Mouse (Mus musculus): ENCODE data around the gene Arhgef38. TPM values are rescaled to one million over a fixed set of nuclear protein-coding genes. Genes with fewer than 3 reads are reported as not detected.

Gene Arhgef38
- polyA plus RNA-seq, 1 experiment from 2014 or later = 0.23 TPM

GRCm38 (mm10) chr3:133111741-133112140, 123.0 kb downstream of the Arhgef38 start:
- no peaks in the 10 kb centered on the region for H3K4me1 ChIP-seq
- H3K9me3 ChIP-seq = no peaks in the 10 kb centered on the region
- ATAC-seq (ENCODE audit: insufficient number of reproducible peaks, insufficient read depth, low FRiP score, low TSS enrichment) = no peak
- 38% methylated on average over 2 of the region's 2 CpGs for WGBS
- H3K27me3 ChIP-seq = no peaks in the 10 kb centered on the region
- H3K27ac ChIP-seq = no peak overlapping the region
- no peak overlapping the region for H3K4me3 ChIP-seq
- H3K9ac ChIP-seq = no peak overlapping the region
- H3K4me2 ChIP-seq (replicated peaks) = no peak overlapping the region
- peaks cover 18% of the 10 kb centered on the region for H3K36me3 ChIP-seq

DNA sequence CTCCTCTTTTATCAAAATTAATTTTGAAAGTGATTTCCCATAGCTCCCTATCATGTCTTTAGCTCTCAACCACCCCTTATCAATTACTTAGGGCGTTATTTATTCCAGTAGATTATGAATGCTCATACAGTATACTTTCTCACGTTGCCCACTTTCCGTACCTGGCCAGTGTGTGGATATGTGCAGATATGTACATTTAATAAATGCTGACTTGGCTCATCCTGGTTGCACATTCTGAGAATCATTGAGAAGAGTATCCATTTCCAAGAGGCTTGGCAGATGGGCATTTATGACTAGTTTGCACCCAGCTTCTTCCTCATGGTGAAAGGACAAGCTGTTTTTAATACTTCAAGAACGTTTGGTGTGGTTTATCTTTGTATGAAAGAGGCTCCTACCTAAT, 124.9 kb downstream of the Arhgef38 start:
- Histone ChIP-seq H3K9me3 (no peaks in the 10 kb centered on the region), H3K4me3 (no peak overlapping the region), H3K4me1 (no peaks in the 10 kb centered on the region), H3K4me2 (replicated peaks) (no peak overlapping the region), H3K27ac (no peak overlapping the region), H3K9ac (no peak overlapping the region), H3K27me3 (no peaks in the 10 kb centered on the region), H3K36me3 (peaks cover 27% of the 10 kb centered on the region)
- ATAC-seq (ENCODE audit: insufficient number of reproducible peaks, insufficient read depth, low FRiP score, low TSS enrichment) = no peak
- WGBS = 86% methylated on average over 4 of the region's 4 CpGs

- no peak overlapping the region for H3K27ac ChIP-seq
- WGBS = 95% methylated on average over 4 of the region's 4 CpGs
- H3K9ac ChIP-seq = no peak overlapping the region
- H3K4me1 ChIP-seq = no peaks in the 10 kb centered on the region
- no peak for ATAC-seq (ENCODE audit: insufficient number of reproducible peaks, insufficient read depth, low FRiP score, low TSS enrichment)
- peaks cover 36% of the 10 kb centered on the region for H3K36me3 ChIP-seq
- no peaks in the 10 kb centered on the region for H3K27me3 ChIP-seq
- no peaks in the 10 kb centered on the region for H3K9me3 ChIP-seq
- no peak overlapping the region for H3K4me2 ChIP-seq (replicated peaks)
- H3K4me3 ChIP-seq = no peak overlapping the region
Measured at GRCm38 (mm10) chr3:133108731-133109130, 126.0 kb downstream of the Arhgef38 start.

DNA sequence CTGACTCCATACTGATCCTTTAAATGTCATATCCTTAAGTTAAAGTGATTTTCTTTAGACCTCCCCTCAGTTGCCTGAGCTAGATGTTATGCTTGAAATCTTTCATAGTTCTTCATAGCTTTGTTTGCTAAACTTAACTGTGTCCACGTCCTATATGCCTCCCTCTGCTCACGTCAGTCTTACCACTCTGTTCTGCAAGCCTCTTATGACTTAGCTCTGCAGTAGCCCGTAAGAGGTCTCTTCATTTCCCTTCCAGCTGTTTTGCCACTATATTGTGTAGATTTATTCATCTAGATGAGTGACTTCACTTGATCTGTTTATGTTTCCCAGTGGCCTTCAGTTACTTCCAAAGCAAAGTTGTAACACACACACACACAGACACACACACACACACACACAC, 130.3 kb downstream of the Arhgef38 start:
- Histone ChIP-seq H3K36me3 (peaks cover 58% of the 10 kb centered on the region), H3K9ac (no peak overlapping the region), H3K27ac (no peak overlapping the region), H3K27me3 (no peaks in the 10 kb centered on the region), H3K9me3 (no peaks in the 10 kb centered on the region), H3K4me3 (no peak overlapping the region), H3K4me1 (no peaks in the 10 kb centered on the region), H3K4me2 (replicated peaks) (no peak overlapping the region)
- 91% methylated on average over 3 of the region's 3 CpGs for WGBS
- no peak for ATAC-seq (ENCODE audit: insufficient number of reproducible peaks, insufficient read depth, low FRiP score, low TSS enrichment)

GRCm38 (mm10) chr3:133103768-133104167, 131.0 kb downstream of the Arhgef38 start:
- Histone ChIP-seq H3K4me1 (no peaks in the 10 kb centered on the region), H3K9me3 (no peaks in the 10 kb centered on the region), H3K4me2 (replicated peaks) (no peak overlapping the region), H3K36me3 (peaks cover 57% of the 10 kb centered on the region), H3K9ac (no peak overlapping the region), H3K27ac (no peak overlapping the region), H3K4me3 (no peak overlapping the region), H3K27me3 (no peaks in the 10 kb centered on the region)
- no peak for ATAC-seq (ENCODE audit: insufficient number of reproducible peaks, insufficient read depth, low FRiP score, low TSS enrichment)
- WGBS = 87% methylated on average over 3 of the region's 3 CpGs

DNA sequence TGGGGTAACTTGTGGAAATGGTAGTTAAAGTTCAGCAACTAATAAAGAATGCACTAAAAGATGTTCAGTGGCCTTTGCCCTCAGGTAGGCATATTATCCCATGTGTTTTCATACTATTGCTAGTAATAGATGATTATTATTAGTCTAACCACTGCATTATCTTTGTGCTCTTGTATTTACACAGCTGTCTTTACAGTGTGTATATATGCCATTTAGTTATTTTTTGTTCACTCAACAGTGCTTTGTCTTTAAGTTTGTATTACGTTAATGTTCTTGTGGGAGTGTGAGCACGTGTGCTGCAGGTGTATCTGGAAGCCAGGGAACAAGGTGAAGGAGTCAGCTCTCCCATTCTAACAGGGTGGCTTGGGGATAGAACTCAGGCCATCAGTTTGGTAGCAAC, 135.8 kb downstream of the Arhgef38 start:
- no peak for ATAC-seq (ENCODE audit: insufficient number of reproducible peaks, insufficient read depth, low FRiP score, low TSS enrichment)
- no peak overlapping the region for H3K27ac ChIP-seq
- H3K4me2 ChIP-seq (replicated peaks) = no peak overlapping the region
- H3K4me1 ChIP-seq = no peaks in the 10 kb centered on the region; the same call in 1 of the 2 replicates
- no peaks in the 10 kb centered on the region for H3K9me3 ChIP-seq
- H3K36me3 ChIP-seq = peaks cover 39% of the 10 kb centered on the region
- no peaks in the 10 kb centered on the region for H3K27me3 ChIP-seq
- no peak overlapping the region for H3K4me3 ChIP-seq
- 85% methylated on average over 2 of the region's 2 CpGs for WGBS
- H3K9ac ChIP-seq = no peak overlapping the region

DNA sequence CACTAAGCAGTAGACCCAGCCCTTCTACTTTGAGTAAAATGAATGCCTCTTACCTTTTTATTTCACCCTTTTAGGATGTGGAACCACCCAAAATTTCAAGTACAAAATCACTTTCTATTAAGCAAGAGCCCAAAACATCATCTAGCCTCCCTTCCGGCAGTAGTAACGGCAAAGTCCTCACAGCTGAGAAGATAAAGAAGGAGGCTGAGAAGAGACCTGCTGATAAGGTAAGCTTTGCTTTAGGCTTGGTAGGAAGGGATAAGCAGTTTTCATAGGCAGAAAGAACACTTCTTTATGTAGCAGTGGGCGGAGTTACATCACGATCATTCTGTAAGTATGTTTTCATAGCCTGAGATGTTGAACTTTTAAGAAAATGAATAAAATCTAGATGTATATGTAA, 136.4 kb downstream of the Arhgef38 start:
- H3K27me3 ChIP-seq = no peaks in the 10 kb centered on the region
- no peak for ATAC-seq (ENCODE audit: insufficient number of reproducible peaks, insufficient read depth, low FRiP score, low TSS enrichment)
- H3K4me3 ChIP-seq = no peak overlapping the region

DNA sequence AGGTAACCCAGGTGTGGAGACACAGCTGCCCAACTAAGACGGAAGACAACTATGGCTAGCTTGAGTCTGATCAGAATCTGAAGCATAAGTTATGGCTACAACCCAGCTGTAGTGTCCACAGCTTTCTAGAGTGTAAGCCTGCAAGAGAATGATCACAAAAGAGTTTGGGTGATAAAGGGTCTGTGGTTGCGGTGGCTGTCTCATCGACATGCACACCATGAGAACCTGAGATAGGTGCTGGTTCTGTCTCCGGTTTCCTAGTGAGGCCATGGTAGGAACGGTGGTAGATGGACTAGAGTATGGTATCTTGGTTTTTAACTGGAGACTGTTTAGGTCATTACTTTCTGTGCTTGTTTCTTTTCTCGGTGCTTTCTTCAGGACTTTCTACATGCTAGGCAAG, 136.8 kb downstream of the Arhgef38 start:
- no peaks in the 10 kb centered on the region for H3K27me3 ChIP-seq
- 95% methylated on average over 6 of the region's 6 CpGs for WGBS
- peaks cover 4% of the 10 kb centered on the region for H3K4me1 ChIP-seq
- no peak overlapping the region for H3K9ac ChIP-seq
- ATAC-seq (ENCODE audit: insufficient number of reproducible peaks, insufficient read depth, low FRiP score, low TSS enrichment) = no peak
- H3K4me3 ChIP-seq = no peak overlapping the region
- no peak overlapping the region for H3K27ac ChIP-seq
- peaks cover 33% of the 10 kb centered on the region for H3K36me3 ChIP-seq
- no peaks in the 10 kb centered on the region for H3K9me3 ChIP-seq
- H3K4me2 ChIP-seq (replicated peaks) = no peak overlapping the region

More for the DNA sequence above, 136.4 kb downstream of the Arhgef38 start:
- Histone ChIP-seq H3K4me1 (peaks cover under 1% of the 10 kb centered on the region), H3K36me3 (peaks cover 33% of the 10 kb centered on the region), H3K9ac (no peak overlapping the region), H3K4me2 (replicated peaks) (no peak overlapping the region), H3K9me3 (no peaks in the 10 kb centered on the region), H3K27ac (no peak overlapping the region)
- WGBS = 94% methylated on average over 4 of the region's 4 CpGs

DNA sequence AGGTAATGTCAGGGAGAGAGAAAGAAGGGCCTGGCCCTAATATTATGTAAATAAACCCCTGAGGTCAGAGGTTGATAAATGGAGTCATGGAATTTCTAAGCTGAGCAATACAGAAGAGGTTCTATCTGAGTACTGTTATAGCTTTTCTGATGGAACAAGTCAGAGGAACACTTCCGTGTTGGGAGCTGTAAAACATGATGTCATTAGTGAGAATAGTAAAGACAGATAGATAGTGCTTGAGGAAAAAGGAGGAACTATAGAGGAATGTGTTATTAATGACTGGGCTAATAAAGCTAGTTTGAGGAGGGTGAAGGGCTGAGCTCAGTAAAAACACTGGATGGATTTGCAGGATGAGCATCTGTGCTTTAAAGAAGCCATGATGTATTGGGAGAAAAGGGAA, 140.4 kb downstream of the Arhgef38 start:
- H3K4me2 ChIP-seq (replicated peaks) = no peak overlapping the region
- H3K9ac ChIP-seq = no peak overlapping the region
- peaks cover 15% of the 10 kb centered on the region for H3K36me3 ChIP-seq
- no peaks in the 10 kb centered on the region for H3K9me3 ChIP-seq
- H3K27ac ChIP-seq = no peak overlapping the region
- H3K4me1 ChIP-seq = peaks cover 10% of the 10 kb centered on the region
- H3K27me3 ChIP-seq = no peaks in the 10 kb centered on the region
- WGBS = 76% methylated on average over 1 of the region's 1 CpGs
- ATAC-seq (ENCODE audit: insufficient number of reproducible peaks, insufficient read depth, low FRiP score, low TSS enrichment) = no peak
- no peak overlapping the region for H3K4me3 ChIP-seq

- no peak overlapping the region for H3K27ac ChIP-seq
- no peak overlapping the region for H3K9ac ChIP-seq
- H3K36me3 ChIP-seq = peaks cover 2% of the 10 kb centered on the region; the same call in 1 of the 2 replicates
- no peaks in the 10 kb centered on the region for H3K27me3 ChIP-seq
- peaks cover 10% of the 10 kb centered on the region for H3K4me1 ChIP-seq
- no peaks in the 10 kb centered on the region for H3K9me3 ChIP-seq
- 91% methylated on average over 1 of the region's 1 CpGs for WGBS
- peak overlapping the region; percentile 90 for H3K4me3 ChIP-seq
- no peak for ATAC-seq (ENCODE audit: insufficient number of reproducible peaks, insufficient read depth, low FRiP score, low TSS enrichment)
- H3K4me2 ChIP-seq (replicated peaks) = peak overlapping the region; percentile 60
Measured at GRCm38 (mm10) chr3:133092936-133093335, 141.8 kb downstream of the Arhgef38 start.

DNA sequence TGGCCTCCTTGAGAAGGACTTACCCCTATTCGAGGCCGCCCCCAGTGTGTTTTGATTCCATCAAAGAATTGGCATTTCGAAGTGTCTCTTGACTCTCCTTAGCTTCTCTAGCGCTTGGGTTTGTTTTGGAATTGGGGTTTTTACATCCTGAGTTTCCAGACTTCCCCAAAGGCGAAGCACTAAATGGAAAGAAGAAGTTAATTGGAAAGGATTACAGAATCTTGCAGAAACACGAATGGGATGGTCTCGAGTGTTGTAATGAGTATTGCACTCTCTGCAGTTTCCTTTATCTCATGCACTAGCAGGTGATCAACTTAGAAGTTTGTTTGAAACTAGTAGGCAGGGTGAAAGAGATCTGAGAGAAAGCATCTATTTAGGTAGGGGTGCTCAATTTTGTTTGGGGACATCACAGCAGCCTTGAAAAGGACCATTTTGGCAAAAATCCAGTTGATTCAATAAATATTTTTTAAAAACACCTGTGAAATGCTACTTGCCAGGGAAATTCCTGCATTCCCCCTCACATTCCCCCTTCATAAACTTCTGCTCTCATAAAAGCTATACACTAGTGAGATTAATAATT, 142.4 kb downstream of the Arhgef38 start:
- H3K4me1 ChIP-seq = peaks cover 10% of the 10 kb centered on the region
- H3K4me2 ChIP-seq (replicated peaks) = peak overlapping the region; percentile 60
- peak overlapping the region; percentile 90 for H3K4me3 ChIP-seq
- ATAC-seq (ENCODE audit: insufficient number of reproducible peaks, insufficient read depth, low FRiP score, low TSS enrichment) = no peak
- peak overlapping the region; percentile 96 for H3K9ac ChIP-seq
- H3K36me3 ChIP-seq = no peaks in the 10 kb centered on the region
- H3K27me3 ChIP-seq = no peaks in the 10 kb centered on the region
- no peaks in the 10 kb centered on the region for H3K9me3 ChIP-seq
- peak overlapping the region; percentile 99 for H3K27ac ChIP-seq
- under 1% methylated on average over 7 of the region's 7 CpGs for WGBS

DNA sequence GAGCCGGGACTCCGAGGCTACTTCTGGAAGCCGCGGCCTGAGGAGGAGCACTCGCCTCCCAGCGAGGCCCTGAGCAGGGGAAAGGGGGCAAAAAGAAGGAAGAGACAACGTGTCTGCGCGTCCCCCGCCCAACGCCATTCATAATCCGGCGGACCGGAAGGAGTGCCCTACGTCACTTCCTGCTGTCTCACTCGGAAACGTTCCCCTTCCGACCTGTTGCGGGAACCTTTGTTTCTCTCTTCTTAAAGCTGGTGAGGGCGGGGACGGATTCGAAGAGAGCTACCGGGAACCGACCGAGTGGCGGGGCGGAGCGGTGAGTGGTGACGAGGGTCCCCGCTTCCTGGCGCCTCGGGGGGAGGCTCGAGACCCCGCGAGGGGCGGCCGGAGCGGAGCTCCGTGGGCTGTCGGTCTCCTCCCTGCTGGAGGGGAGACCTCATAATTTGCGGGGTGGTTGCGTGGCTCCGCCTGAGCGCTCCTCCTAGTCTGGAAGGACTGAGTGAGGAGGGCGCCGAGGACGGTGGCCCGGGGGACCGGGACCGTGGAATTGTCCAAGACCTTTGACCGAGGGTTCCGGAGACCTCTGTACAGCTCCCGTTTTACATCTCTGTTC, 143.0 kb downstream of the Arhgef38 start, which contains the start of the genes Ints12 and Gstcd:
Gene Ints12 (plus strand): TSS at position 177 of the 610 bp plus-strand sequence.
Gene Gstcd (minus strand): TSS at position 370 of the 610 bp plus-strand sequence.
- Histone ChIP-seq H3K36me3 (no peaks in the 10 kb centered on the region), H3K4me3 (peak within 1 kb of the TSS; percentile 90), H3K27ac (peak within 1 kb of the TSS; percentile 99), H3K9ac (peak within 1 kb of the TSS; percentile 96), H3K4me2 (replicated peaks) (peak within 1 kb of the TSS; percentile 60), H3K9me3 (no peaks in the 10 kb centered on the region), H3K27me3 (no peaks in the 10 kb centered on the region), H3K4me1 (peaks cover 10% of the 10 kb centered on the region)
- ATAC-seq (ENCODE audit: insufficient number of reproducible peaks, insufficient read depth, low FRiP score, low TSS enrichment) = peak; percentile 98
- WGBS = under 1% methylated on average over 53 of the region's 53 CpGs
